Mouse (Mus musculus): ENCODE measurements around the gene Olfr1315-ps1. TPM values are rescaled to one million over a fixed set of nuclear protein-coding genes. Genes with fewer than 3 reads are reported as not detected.

Gene Olfr1315-ps1
- polyA plus RNA-seq (2016; fragmentation: Nextera tagmentation; extraction: Ambion mirVana) = not detected in 2 replicates

DNA sequence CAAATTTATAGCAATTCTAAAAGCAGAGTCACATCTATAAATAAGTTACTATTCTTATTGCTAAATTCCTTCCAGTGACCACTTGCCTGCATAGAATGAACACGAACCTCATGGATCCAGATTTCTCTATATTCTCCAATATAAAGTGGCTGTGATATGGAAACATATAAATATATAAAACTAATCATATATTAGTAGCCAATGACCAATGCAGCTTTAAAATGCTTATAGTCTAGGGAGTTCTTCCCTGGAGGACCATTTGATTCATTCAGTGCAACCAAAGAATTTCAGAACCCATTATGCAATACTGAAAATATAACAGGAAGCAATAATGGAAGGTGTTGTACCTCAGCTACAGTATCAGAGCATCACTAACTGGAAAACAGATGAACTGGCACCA lies at the start of gene Olfr1315-ps1:
Olfr1315-ps1 (minus strand) TSS at position 101 of the 400 bp plus-strand sequence.
- no peaks in the 10 kb centered on the region for H3K27me3 ChIP-seq (replicated peaks)
- no peak within 1 kb of the TSS for H3K4me3 ChIP-seq
- H3K4me1 ChIP-seq (replicated peaks) = no peaks in the 10 kb centered on the region
- ATAC-seq (ENCODE audit: insufficient number of reproducible peaks, low FRiP score) = no peak
- no peak within 1 kb of the TSS for H3K9ac ChIP-seq
- H3K4me2 ChIP-seq = no peak within 1 kb of the TSS
- no peaks in the 10 kb centered on the region for H3K36me3 ChIP-seq
- no peaks in the 10 kb centered on the region for H3K9me3 ChIP-seq (replicated peaks)
- H3K27ac ChIP-seq (ENCODE audit: poor library complexity, severe bottlenecking) = no peak within 1 kb of the TSS
- WGBS = 62% methylated on average over 1 of the region's 1 CpGs

DNA sequence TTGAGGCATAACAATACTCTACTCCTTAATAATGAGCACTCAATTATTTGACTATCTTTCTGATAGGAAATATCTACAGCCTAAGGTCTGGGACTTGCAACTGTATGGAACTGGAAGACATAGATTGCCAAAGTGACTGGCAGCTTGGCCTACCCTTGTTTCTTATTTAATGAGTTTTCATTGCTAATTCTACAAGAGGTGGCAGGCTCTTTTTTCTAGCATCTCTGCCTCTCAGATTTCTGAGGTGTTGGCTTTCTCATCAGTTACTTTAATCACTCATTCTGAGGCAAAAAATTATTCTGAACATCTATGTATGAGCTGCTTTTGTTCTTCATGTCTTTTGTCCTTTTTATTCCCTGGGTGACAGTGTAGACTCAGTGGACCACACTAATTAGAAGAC lies 38.7 kb upstream of the Olfr1315-ps1 start, which contains the start of gene Olfr1318:
Olfr1318 (plus strand) TSS at position 301 of the 400 bp plus-strand sequence.
- H3K27ac ChIP-seq (ENCODE audit: poor library complexity, severe bottlenecking) = no peak within 1 kb of the TSS
- no peak within 1 kb of the TSS for H3K9ac ChIP-seq
- H3K9me3 ChIP-seq (replicated peaks) = no peaks in the 10 kb centered on the region
- no peak within 1 kb of the TSS for H3K4me3 ChIP-seq
- H3K36me3 ChIP-seq = no peaks in the 10 kb centered on the region
- no peak within 1 kb of the TSS for H3K4me2 ChIP-seq
- H3K4me1 ChIP-seq (replicated peaks) = no peaks in the 10 kb centered on the region
- H3K27me3 ChIP-seq (replicated peaks) = no peaks in the 10 kb centered on the region
- ATAC-seq (ENCODE audit: insufficient number of reproducible peaks, low FRiP score) = no peak

DNA sequence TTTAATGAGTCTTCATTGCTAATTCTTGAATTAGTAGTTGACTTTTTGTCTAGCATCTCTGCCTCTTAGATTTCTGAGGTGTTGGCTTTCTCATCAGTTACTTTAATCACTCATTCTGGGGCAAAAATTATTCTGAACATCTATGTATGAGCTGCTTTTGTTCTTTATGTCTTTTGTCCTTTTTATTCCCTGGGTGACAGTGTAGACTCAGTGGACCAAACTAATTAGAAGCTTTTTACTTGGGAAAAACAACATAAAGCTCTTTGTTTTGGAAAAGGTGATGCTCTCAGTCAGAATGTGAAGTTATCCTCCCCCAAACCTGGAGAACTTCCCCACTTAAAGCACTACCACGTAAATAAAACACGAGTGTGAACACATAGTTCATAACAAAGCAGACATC lies 24.8 kb upstream of the Olfr1315-ps1 start, which contains the start of gene Olfr1317:
Olfr1317 (plus strand) TSS at position 301 of the 400 bp plus-strand sequence.
- no peaks in the 10 kb centered on the region for H3K27me3 ChIP-seq (replicated peaks)
- H3K4me1 ChIP-seq (replicated peaks) = no peaks in the 10 kb centered on the region
- no peak within 1 kb of the TSS for H3K4me2 ChIP-seq
- H3K4me3 ChIP-seq = no peak within 1 kb of the TSS
- no peaks in the 10 kb centered on the region for H3K9me3 ChIP-seq (replicated peaks)
- ATAC-seq (ENCODE audit: insufficient number of reproducible peaks, low FRiP score) = no peak
- no peak within 1 kb of the TSS for H3K27ac ChIP-seq (ENCODE audit: poor library complexity, severe bottlenecking)
- 66% methylated on average over 2 of the region's 2 CpGs for WGBS
- H3K36me3 ChIP-seq = no peaks in the 10 kb centered on the region
- H3K9ac ChIP-seq = no peak within 1 kb of the TSS

DNA sequence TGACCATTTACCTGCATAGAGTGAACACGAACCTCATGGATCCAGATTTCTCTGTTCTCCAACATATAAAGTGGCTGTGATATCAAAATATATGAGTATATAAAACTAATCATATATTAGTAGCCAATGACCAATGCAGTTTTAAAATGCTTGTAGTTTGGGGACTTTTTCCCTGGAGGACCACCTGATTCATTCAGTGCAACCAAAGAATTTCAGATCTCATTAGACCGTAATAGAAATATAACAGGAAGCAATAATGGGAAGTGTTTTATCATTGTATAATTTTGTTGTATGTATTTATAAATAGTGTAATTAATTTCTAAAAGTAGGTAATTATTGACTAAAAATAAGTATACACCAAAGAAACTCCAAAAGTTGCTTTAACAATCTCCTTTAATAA lies 19.6 kb upstream of the Olfr1315-ps1 start, which contains the start of gene Olfr1316:
Olfr1316 (minus strand) TSS at position 101 of the 400 bp plus-strand sequence.
- WGBS = 78% methylated on average over 2 of the region's 2 CpGs
- Histone ChIP-seq H3K27me3 (replicated peaks) (no peaks in the 10 kb centered on the region), H3K36me3 (no peaks in the 10 kb centered on the region), H3K4me2 (no peak within 1 kb of the TSS), H3K9me3 (replicated peaks) (no peaks in the 10 kb centered on the region), H3K4me3 (no peak within 1 kb of the TSS), H3K9ac (no peak within 1 kb of the TSS), H3K4me1 (replicated peaks) (no peaks in the 10 kb centered on the region), H3K27ac (ENCODE audit: poor library complexity, severe bottlenecking) (no peak within 1 kb of the TSS)
- ATAC-seq (ENCODE audit: insufficient number of reproducible peaks, low FRiP score) = no peak

DNA sequence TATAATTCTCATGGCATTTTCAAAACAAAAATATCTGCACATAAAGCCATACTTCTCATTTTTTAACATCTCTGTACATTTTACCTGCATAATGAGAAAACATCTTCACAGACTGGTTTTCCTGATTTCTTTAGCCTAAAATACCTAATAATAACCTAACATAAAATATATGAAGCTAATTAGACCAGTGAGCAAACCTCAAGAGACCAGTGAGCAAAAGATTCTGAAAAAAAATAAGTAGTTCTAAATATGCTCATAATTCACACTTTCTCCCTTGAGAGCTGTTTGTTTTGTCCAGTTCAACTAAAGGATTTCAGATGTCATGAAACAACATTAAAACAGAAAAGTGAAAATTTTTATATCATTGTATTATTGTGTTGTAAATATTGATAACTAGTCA lies 18.6 kb downstream of the Olfr1315-ps1 start, which contains the start of gene Olfr1314:
Olfr1314 (minus strand) TSS at position 101 of the 400 bp plus-strand sequence.
- H3K27ac ChIP-seq (ENCODE audit: poor library complexity, severe bottlenecking) = no peak within 1 kb of the TSS
- no peaks in the 10 kb centered on the region for H3K9me3 ChIP-seq (replicated peaks)
- no peaks in the 10 kb centered on the region for H3K4me1 ChIP-seq (replicated peaks)
- no peaks in the 10 kb centered on the region for H3K36me3 ChIP-seq
- H3K9ac ChIP-seq = no peak within 1 kb of the TSS
- H3K4me3 ChIP-seq = no peak within 1 kb of the TSS
- no peaks in the 10 kb centered on the region for H3K27me3 ChIP-seq (replicated peaks)
- H3K4me2 ChIP-seq = no peak within 1 kb of the TSS
- no peak for ATAC-seq (ENCODE audit: insufficient number of reproducible peaks, low FRiP score)

DNA sequence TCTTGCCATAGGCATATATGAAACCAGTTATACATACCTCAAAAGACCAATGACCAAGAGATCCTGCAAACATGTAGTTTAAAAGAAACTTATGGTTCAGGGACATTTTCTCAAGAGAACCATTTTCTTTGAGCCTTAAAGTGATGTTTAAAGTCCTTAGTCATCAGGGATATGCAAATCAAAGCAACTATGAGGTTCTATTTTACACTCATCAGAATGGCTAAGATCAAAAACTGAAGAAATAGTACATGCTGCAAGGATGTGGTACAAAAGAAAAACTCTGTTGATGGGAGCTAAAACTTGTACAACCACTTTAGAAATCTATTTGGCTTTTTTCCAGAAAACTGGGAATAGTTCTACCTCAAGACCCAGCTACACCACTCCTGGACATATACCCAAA lies 37.5 kb downstream of the Olfr1315-ps1 start, which contains the start of gene Olfr1313:
Olfr1313 (minus strand) TSS at position 101 of the 400 bp plus-strand sequence.
- no peak within 1 kb of the TSS for H3K27ac ChIP-seq (ENCODE audit: poor library complexity, severe bottlenecking)
- no peak within 1 kb of the TSS for H3K4me2 ChIP-seq
- H3K9me3 ChIP-seq (replicated peaks) = peaks cover 5% of the 10 kb centered on the region
- H3K9ac ChIP-seq = no peak within 1 kb of the TSS
- no peak within 1 kb of the TSS for H3K4me3 ChIP-seq
- no peak for ATAC-seq (ENCODE audit: insufficient number of reproducible peaks, low FRiP score)
- H3K27me3 ChIP-seq (replicated peaks) = no peaks in the 10 kb centered on the region
- H3K4me1 ChIP-seq (replicated peaks) = no peaks in the 10 kb centered on the region
- no peaks in the 10 kb centered on the region for H3K36me3 ChIP-seq

Other genes with a start within 250 kb of the Olfr1315-ps1 start
- gene Olfr1305, start 238.3 kb downstream of the Olfr1315-ps1 start, polyA plus RNA-seq (2016; fragmentation: Nextera tagmentation; extraction: Ambion mirVana) = not detected in 2 replicates
- not detected in 2 replicates for gene Olfr1306, start 199.2 kb downstream of the Olfr1315-ps1 start, polyA plus RNA-seq (2016; fragmentation: Nextera tagmentation; extraction: Ambion mirVana)
- 0.01 TPM in 1 of 2 replicates, not detected in the other for gene Olfr1307, start 166.0 kb downstream of the Olfr1315-ps1 start, polyA plus RNA-seq (2016; fragmentation: Nextera tagmentation; extraction: Ambion mirVana)
- gene Olfr1308, start 150.5 kb downstream of the Olfr1315-ps1 start, polyA plus RNA-seq (2016; fragmentation: Nextera tagmentation; extraction: Ambion mirVana) = not detected in 2 replicates
- not detected in 2 replicates for gene Olfr1309, start 125.2 kb downstream of the Olfr1315-ps1 start, polyA plus RNA-seq (2016; fragmentation: Nextera tagmentation; extraction: Ambion mirVana)
- gene Olfr1310, start 102.7 kb downstream of the Olfr1315-ps1 start, polyA plus RNA-seq (2016; fragmentation: Nextera tagmentation; extraction: Ambion mirVana) = not detected in 2 replicates
- not detected in 2 replicates for gene Olfr1311, start 91.0 kb downstream of the Olfr1315-ps1 start, polyA plus RNA-seq (2016; fragmentation: Nextera tagmentation; extraction: Ambion mirVana)
- gene Olfr1312, start 65.2 kb downstream of the Olfr1315-ps1 start, polyA plus RNA-seq (2016; fragmentation: Nextera tagmentation; extraction: Ambion mirVana) = not detected in 2 replicates
- not detected in 2 replicates for gene Olfr1313, start 37.6 kb downstream of the Olfr1315-ps1 start, polyA plus RNA-seq (2016; fragmentation: Nextera tagmentation; extraction: Ambion mirVana)
- not detected in 2 replicates for gene Olfr1314, start 18.7 kb downstream of the Olfr1315-ps1 start, polyA plus RNA-seq (2016; fragmentation: Nextera tagmentation; extraction: Ambion mirVana)
- gene Olfr1316, start 19.5 kb upstream of the Olfr1315-ps1 start, polyA plus RNA-seq (2016; fragmentation: Nextera tagmentation; extraction: Ambion mirVana) = not detected in 2 replicates
- gene Olfr1317, start 24.9 kb upstream of the Olfr1315-ps1 start, polyA plus RNA-seq (2016; fragmentation: Nextera tagmentation; extraction: Ambion mirVana) = not detected in 2 replicates
- not detected in 2 replicates for gene Olfr1318, start 38.8 kb upstream of the Olfr1315-ps1 start, polyA plus RNA-seq (2016; fragmentation: Nextera tagmentation; extraction: Ambion mirVana)
- 18.4 and 18.6 TPM in 2 replicates for gene Lpcat4, start 124.0 kb upstream of the Olfr1315-ps1 start, polyA plus RNA-seq (2016; fragmentation: Nextera tagmentation; extraction: Ambion mirVana)
- not detected in 2 replicates for gene Nutm1, start 143.9 kb upstream of the Olfr1315-ps1 start, polyA plus RNA-seq (2016; fragmentation: Nextera tagmentation; extraction: Ambion mirVana)
- 159 and 169 TPM in 2 replicates for gene Nop10, start 146.5 kb upstream of the Olfr1315-ps1 start, polyA plus RNA-seq (2016; fragmentation: Nextera tagmentation; extraction: Ambion mirVana)
- 15.1 and 17.7 TPM in 2 replicates for gene Slc12a6, start 150.4 kb upstream of the Olfr1315-ps1 start, polyA plus RNA-seq (2016; fragmentation: Nextera tagmentation; extraction: Ambion mirVana)
- gene Gm21985, start 150.9 kb upstream of the Olfr1315-ps1 start, polyA plus RNA-seq (2016; fragmentation: Nextera tagmentation; extraction: Ambion mirVana) = not detected in 2 replicates